Mouse (Mus musculus) heart, adult 18-20 months (tissue): ENCODE data around the gene Usp5. TPM values are rescaled to one million over a fixed set of nuclear protein-coding genes. Genes with fewer than 3 reads are reported as not detected.
"Not testable (repeated sequence)": the region's sequence is repeated elsewhere in the genome, so short reads cannot be mapped to it uniquely, and the experiment has no call there.

Source experiments
- DNase-seq, 2 experiments: peaks; one replicate each; pipeline ENCODE4 v3.0.0; 2021 to 2022; ENCODE audit warnings: mixed read lengths in 1 of 2
- total RNA-seq, 2 experiments: library from RNA; stranded (reverse); gene quantifications; 2 replicates each; pipeline ENCODE4 v1.2.3; 2021

Usp5 gene
- total RNA-seq, 2 experiments from 2014 or later: 74.6 to 78.6 TPM

GRCm38 (mm10) chr6:124840241-124841167 is 11.2 kb upstream of the Usp5 start, which contains the start of gene Gnb3:
Gnb3 (minus strand) TSS chr6:124840275.
- peak in 1 of 2 experiments; percentile 40 for DNase-seq

- DNase-seq: peak; percentile 64 to 65
These were observed 10.5 kb upstream of the Usp5 start for GRCm38 (mm10) chr6:124839805-124840204.

- no peak for DNase-seq
These were observed 7.1 kb upstream of the Usp5 start for GRCm38 (mm10) chr6:124836411-124836810.

- DNase-seq: no peak
These were observed 6.2 kb upstream of the Usp5 start for GRCm38 (mm10) chr6:124835531-124835930.

- DNase-seq: peak in 1 of 2 experiments; percentile 56
These were observed 5.3 kb upstream of the Usp5 start for GRCm38 (mm10) chr6:124834512-124835081.

GRCm38 (mm10) chr6:124831649-124832048 is 2.4 kb upstream of the Usp5 start:
- DNase-seq: no peak

GRCm38 (mm10) chr6:124831199-124831598 is 1.9 kb upstream of the Usp5 start:
- not testable (repeated sequence) for DNase-seq

- DNase-seq: peak; percentile 97 to 98
These were observed 766 bp upstream of the Usp5 start for GRCm38 (mm10) chr6:124829799-124830700.

- DNase-seq: no peak
These were observed 1.1 kb downstream of the Usp5 start for GRCm38 (mm10) chr6:124828101-124828592.

- no peak for DNase-seq
These were observed 7.2 kb downstream of the Usp5 start for GRCm38 (mm10) chr6:124822049-124822448.

GRCm38 (mm10) chr6:124820891-124821290 is 8.4 kb downstream of the Usp5 start:
- no peak for DNase-seq

GRCm38 (mm10) chr6:124817971-124818370 is 11.3 kb downstream of the Usp5 start:
- no peak for DNase-seq

GRCm38 (mm10) chr6:124817563-124817962 is 11.7 kb downstream of the Usp5 start:
- DNase-seq: no peak

GRCm38 (mm10) chr6:124817125-124817524 is 12.2 kb downstream of the Usp5 start:
- no peak for DNase-seq

- no peak for DNase-seq
These were observed 12.7 kb downstream of the Usp5 start for GRCm38 (mm10) chr6:124816611-124817010.

- no peak for DNase-seq
These were observed 14.2 kb downstream of the Usp5 start for GRCm38 (mm10) chr6:124814858-124815774.

- DNase-seq: no peak
These were observed 14.8 kb downstream of the Usp5 start for GRCm38 (mm10) chr6:124814448-124814847.

GRCm38 (mm10) chr6:124813933-124814332 is 15.4 kb downstream of the Usp5 start, which contains the start of gene Tpi1:
Tpi1 (minus strand) TSS chr6:124814296.
- DNase-seq: peak; percentile 95 to 96

GRCm38 (mm10) chr6:124813496-124813895 is 15.8 kb downstream of the Usp5 start:
- DNase-seq: peak; percentile 67 to 75

GRCm38 (mm10) chr6:124812848-124813247 is 16.4 kb downstream of the Usp5 start:
- DNase-seq: no peak
